Mouse (Mus musculus) left cerebral cortex, postnatal 14 days (tissue): Measurements from ENCODE around the gene Cbr2. TPM values are rescaled to one million over a fixed set of nuclear protein-coding genes. Genes with fewer than 3 reads are reported as not detected.
"Not testable (repeated sequence)": the region's sequence is repeated elsewhere in the genome, so short reads cannot be mapped to it uniquely, and the experiment has no call there.

Source experiments
- DNase-seq, 2 experiments: peaks; one replicate each; pipeline ENCODE4 v3.0.0; 2021 to 2022; ENCODE audit warnings: low spot score in 2 of 2, mixed read lengths in 1 of 2
- intact Hi-C: fragments of 180-260 bp; cut with DNase I; formaldehyde crosslinking; loops from one replicate; pipeline ENCODE4 v1.15.1; 2025
- total RNA-seq, 2 experiments: library from RNA; stranded (reverse); gene quantifications; 2 replicates each; pipeline ENCODE4 v1.2.3; 2021

The Cbr2 gene
- total RNA-seq, 2 experiments from 2014 or later: 1.5 to 3.0 TPM

DNA sequence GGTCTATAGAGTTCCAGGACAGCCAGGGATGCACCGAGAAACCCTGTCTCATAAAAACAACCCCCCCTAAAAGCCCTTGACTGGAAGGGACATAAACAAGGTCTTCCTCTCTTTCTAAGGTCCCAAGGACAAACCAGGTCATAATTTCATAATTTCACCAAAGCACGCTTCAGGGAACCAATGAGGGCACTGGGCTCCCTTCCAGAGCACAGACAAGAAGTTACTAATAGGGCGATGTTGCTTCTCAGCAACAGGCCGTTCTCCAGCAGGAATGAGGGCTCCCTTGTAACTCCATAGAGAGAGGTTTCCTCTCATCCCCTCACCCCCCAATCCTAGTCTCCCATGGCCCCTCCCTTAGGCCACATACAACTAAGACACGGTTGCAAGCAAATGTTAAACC is 9.1 kb upstream of the Cbr2 start:
- intact Hi-C loops: no loop called here
- DNase-seq: no peak

DNA sequence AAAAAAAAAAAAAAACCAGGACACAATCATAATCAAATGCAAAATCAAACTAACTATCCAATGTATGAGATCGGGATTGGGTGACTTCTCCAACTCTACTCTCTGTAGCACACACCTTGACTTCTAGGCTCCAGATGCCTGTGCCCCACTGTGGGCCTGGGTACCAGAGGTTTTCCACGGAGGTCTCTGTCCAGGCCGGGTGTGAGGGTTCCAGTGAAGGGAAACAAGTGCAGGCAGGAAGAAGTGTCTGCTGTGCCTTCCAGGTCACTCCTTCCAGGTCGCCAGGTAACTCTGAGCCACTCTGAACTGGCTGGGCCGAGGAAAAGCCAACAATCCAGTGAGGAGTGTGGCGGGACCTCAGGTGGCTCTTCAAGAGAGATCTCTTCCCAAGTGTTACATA is 4.5 kb upstream of the Cbr2 start:
- DNase-seq: no peak
- intact Hi-C loops: no loop called here

DNA sequence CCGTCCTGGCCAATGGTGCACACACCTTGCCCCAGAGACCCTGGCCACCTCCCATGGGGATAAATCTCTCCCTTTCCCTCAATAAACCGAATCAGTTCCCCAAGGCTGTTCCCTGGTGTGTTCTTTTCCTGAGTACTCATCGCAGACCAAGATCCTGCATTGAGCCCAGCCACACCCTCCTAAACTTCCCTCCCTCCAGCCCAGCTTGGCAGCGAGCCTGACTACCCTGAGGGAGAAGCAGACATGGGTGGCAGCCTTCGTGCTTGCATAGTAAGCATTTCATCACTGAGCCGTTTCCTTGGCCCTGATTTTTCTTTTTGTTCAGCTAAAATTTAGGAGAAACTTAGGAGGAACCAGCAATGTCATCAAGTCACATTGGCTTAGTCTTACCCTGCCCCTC is 1.6 kb upstream of the Cbr2 start:
- no peak for DNase-seq

DNA sequence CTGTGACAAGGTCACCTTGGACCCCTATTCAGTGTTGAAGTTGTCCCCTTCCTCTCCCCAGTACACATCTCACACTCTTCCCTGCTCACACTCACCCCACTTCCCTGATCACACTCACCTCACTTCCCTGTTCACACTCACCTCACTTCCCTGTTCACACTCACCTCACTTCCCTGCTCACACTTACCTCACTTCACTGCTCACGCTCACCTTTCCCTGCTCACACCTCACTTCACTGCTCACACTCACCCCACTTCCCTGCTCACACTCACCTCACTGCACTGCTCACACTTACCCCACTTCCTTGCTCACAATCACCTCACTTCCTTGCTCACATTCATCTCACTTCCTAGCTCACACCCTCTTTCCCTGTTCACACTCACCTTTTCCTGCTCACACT is 519 bp downstream of the Cbr2 start:
- DNase-seq: no peak
- intact Hi-C loops: no loop called here

More for the DNA sequence above, 1.6 kb upstream of the Cbr2 start:
- intact Hi-C loops: no loop called here

DNA sequence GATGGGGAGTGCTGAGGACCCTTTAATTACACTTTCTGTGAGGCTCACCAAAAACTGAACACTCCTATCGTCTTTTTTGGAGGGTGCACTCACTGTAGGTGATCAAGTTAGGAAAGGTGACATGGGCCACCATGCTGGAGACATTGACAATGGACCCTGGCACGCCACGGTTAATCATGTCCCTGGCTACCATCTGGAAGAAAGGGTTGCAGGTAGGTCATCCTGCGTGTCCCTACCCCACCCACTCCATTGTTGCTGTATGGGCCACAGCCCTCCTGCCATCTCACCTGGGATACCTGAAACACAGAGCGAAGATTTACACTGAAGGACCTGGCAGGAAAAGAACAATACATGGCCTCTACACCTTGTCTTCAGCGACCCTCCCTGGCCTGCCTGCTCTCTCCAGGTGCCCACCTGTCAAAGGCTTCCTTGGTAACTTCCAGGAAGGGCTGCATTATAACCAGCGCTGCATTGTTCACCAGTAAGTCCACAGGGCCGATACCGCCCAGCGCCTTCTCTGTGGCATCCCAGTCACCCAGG is 1.5 kb downstream of the Cbr2 start:
- DNase-seq: no peak
- intact Hi-C loops: no loop called here

DNA sequence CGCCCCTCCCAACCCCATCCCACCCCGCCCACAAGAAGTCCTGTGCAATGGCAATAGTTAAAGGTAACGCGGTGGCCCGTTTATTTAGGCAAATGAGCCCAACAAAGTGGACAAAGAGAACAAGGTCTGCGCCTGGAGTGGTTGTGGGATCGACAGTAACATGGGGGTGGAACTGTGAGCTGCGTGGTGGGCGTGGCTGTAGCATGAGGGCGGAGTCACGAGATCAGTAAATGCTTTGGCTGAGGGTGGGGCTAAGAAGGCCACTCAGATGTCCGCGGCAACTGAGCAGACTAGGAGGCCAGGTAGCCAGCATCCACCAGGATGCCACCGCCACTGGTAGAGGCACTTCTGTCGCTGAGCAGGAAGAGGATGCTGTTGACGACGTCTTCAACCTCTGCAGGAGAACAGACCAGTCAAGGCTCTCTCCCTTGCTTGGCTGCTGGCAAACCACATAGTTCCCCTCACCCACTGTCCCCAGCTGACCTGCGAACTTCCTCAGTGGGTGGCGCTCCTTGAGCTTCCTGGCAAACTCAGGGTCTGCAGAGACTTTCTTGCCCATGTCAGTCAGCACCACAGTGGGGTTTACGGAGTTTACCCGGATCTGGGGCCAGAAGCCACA is 2.4 kb downstream of the Cbr2 start:
- intact Hi-C loops, DNase-seq: not testable (repeated sequence)

DNA sequence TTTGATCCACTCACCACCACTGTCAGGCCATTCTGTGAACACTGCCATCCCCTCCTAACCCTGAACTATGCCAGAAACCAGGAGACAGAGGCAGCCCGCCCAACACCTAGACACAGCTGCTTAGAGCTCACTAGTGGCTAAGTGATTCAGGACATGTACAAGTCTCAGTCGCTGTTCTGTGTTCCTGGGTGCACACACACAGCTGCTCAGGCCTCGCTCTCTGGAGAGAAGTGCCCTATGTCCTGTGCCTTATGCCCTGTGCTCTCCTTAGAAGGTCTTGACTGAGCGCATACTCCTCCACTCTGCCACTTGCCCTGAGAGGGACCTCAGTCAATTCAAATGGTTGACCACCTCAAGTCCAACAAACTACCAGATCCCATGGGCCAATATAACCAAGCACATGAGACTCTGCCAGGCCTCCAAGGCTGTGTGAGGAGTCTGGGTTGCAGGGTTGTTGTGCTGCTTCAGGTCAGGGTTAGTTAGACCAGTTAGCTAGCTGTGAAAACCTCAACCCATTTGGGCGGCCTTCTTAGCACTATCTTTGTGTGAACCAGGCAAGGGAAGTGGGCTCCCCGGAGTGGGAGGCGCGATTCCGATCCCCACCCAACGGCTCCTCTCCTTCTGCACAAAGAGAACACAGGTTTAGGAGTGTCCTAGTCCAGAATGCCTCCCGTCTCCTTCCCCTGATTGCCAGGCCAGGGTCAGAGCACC is 3.2 kb downstream of the Cbr2 start:
- intact Hi-C loops: no loop called here
- no peak for DNase-seq

DNA sequence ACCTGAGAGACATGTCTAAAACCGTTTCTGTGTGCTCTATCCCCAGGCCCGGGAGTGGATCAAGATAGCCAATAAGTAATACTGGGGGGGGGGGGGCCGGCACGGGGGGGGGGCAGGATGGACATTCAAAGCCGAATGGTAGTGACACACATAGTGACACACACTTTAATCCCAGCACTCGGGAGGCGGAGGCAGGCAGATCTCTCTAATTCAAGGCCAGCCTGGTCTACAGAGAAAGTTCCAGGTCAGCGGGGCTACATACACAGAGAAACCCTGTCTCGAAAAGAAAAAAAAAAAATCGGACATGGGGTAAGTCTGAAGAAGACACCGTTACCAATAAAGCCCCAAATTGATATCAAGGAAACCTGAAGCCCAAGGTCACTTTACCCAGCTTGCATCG is 4.3 kb downstream of the Cbr2 start:
- no peak for DNase-seq
- intact Hi-C loops: no loop called here

DNA sequence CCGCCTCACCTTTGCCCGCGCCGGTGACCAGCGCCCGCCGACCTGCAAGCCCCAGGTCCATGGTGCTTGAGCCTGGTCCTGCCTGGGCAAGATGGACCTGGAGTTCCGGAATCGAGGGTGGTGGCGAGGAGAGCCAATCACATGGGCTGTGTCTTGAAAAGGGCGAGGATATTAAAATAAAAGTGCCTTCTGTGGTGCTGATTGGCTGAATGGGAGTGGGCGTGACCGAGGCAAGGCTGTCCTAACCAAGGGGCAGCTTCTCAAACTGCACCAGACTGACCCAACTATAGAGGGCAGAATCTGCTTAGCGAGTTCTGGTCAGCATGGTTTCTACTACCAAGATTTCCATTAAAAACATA is 4.8 kb downstream of the Cbr2 start, which contains the start of gene Dcxr:
Gene Dcxr (minus strand): TSS at position 113 of the 359 bp plus-strand sequence.
- peak; percentile 72 to 84 for DNase-seq
- intact Hi-C loops: no loop called here

DNA sequence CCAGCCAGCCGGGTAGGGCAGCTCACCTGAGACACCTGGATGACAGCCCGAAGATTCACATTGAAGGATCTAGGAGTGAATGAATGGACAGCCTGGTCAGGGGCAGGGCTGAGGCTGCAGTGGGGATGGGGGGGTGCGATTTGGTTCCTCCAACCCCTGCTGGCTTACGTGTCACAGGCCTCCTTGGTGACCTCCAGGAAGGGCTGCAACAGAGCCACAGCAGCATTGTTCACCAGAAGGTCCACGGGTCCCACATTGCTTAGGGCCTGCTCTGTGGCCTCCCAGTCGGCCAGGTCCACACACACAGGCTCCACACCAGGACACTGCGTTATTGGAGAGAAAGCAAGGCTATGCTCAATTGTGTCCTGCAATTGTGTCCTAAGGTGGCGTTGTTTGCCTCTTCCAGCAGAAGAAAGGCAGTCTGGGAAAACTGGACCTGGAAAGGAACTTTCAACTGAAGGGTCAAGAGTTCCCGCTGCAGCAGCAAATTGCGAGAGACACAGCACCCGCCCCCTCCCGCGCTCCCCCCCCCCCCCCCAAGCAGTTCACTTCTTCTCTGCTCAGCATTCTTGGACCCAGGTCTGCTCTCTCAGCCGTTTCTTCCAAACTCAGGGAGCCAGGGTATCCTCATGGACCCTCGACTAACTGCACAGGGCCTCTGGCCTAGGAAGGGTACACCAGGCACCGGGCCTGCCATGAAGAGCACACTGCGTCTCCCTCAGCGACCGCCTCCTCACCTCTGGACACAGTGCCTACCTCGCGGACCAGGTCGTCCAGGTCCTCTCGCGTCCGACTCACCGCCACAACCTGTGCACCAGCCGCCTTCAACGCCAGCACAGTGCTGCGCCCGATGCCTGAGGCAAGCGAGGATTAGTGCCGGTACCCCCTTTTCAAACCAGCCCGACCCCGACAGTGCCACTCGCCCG is 5.4 kb downstream of the Cbr2 start:
- DNase-seq: no peak
- intact Hi-C loops: no loop called here

DNA sequence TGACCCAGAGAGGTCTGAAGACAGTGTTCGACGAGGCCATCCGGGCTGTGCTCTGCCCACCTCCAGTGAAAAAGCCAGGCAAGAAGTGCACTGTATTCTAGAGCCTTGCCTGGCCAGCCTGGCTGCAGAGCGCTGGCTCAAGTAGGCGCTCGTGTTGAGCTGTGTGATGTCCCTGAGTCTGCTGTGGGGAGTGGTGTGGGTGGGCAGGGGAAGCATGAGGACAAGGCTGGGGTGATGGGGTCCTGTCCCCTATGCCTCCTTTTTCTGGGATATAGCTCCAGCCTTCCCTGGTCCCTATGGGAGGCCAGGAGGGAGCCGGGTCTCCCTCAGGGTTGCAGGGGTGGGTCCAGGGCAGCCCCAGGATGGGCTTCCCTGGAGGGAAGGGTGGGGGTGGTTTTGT is 8.4 kb downstream of the Cbr2 start:
- no peak for DNase-seq

DNA sequence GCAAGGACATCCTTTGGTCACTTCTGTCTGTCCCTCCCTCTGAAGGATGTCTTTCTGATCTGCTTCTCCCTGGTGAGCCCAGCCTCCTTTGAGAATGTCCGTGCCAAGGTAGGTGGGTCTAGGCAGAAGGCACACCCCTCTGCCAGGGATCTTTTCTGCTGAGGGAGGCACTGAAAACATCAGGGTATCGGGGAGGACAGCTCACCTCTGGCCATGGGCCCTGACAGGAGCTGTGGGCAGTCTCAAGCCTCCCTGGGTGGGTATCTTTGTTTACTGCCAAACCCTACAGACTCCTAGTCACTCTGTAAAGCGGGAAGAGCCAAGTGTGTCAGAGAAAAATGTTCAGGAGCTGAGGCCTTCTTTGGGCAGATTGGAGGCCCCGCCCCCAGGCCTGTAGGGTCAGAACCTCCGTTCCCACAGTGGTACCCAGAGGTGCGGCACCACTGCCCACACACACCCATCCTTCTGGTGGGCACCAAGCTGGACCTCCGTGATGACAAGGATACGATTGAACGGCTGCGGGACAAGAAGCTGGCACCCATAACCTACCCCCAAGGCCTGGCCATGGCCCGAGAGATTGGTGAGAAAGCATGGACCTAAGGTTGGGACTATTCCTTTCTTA is 9.0 kb downstream of the Cbr2 start:
- DNase-seq: no peak

More for the DNA sequence above, 8.4 kb downstream of the Cbr2 start:
- intact Hi-C loops: no loop called here

DNA sequence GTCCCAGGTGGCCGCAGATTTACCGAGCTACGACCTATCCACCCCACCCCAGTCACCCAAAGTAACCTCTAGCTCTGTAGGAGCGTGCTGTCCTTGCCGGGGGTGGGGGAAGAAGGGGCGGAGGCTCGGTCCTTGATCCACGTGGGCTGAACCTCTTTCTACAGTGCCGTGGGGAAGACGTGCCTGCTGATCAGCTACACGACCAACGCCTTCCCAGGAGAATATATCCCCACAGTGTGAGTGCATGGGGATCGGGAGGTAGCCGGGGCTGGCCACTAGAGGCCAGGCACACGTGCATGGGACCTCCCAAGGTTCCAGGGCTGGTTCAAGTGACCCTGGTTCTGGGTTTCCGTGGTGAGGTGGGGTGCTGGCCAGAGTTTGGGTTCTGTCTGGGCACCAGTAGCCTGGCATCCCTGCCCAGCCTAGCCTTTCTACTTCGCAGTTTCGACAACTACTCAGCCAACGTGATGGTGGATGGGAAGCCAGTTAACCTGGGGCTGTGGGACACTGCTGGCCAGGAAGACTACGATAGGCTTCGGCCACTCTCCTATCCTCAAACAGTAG is 9.8 kb downstream of the Cbr2 start:
- DNase-seq: no peak
- intact Hi-C loops: no loop called here

More for the DNA sequence above, 9.0 kb downstream of the Cbr2 start:
- intact Hi-C loops: no loop called here

DNA sequence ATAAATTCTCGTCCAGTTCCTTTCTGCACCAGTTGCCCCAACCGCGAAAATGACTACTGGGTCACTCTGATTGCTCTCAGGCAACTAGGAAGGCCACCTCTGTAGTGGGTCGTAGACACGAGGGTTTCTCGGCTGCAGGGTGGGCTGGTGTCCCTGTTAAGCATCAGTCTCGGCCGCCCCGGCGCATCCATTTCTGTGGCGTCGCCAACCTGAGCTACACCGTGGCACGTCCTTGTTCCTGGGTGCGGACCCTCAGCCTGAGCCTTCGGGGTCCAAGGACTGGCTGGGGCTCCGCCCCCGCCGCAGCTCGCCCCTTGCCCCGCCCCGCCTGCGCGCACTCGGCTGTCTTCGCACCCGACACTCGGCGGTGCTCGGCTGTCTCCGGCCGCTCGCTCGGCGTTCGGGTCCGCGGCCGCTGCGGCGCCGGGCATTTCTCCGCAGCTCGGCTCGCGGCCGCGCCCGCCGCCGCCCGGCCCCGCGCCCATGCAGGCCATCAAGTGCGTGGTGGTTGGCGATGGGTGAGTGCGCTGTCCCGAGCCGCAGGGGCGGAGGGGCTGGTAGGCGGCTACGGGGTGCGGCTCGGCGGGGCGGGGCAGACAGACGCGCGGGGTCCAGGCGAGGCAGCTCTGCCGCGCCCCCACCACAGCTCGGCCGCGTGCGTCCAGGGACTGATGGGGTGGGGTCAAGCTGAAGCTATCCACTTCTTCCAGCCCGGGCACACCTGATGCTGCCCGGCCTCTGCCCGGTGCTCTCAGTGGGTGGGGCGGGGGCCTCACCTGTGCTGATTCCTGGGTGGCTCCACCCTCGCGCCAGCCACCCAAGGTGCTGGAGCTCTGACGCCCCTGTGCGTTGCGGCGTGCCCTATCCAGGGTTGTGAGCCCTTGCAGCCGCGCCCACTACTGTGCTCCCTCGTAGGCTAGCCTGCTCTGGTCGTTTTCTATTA is 10.5 kb downstream of the Cbr2 start, which contains the start of gene Rac3:
Gene Rac3 (plus strand): TSS at position 347 of the 943 bp plus-strand sequence.
- intact Hi-C loops: no loop called here
- DNase-seq: peak; percentile 53 to 70

DNA sequence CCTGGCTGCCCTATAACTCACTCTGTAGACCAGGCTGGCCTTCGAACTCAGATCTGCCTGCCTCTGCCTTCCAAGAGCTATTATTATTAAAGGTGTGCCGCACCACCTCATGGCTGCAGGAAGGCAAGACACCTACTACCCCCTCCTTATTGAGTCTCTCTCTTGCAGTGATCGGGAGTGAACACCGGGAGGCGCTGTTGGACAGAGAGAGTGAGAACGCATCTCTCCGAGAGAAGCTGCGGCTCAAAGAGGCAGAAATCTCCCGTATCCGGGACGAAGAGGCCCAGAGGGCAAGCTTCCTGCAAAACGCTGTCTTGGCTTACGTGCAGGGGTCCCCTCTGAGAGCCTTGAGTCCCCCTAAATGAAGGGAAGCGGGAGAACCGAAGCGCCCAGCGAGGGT is 11.5 kb downstream of the Cbr2 start:
- peak; percentile 84 to 90 for DNase-seq
- intact Hi-C loops: loop anchor here (1.0 kb wide), 2 partner anchors 56 to 80 kb away; no protein-coding TSS in a partner anchor

DNA sequence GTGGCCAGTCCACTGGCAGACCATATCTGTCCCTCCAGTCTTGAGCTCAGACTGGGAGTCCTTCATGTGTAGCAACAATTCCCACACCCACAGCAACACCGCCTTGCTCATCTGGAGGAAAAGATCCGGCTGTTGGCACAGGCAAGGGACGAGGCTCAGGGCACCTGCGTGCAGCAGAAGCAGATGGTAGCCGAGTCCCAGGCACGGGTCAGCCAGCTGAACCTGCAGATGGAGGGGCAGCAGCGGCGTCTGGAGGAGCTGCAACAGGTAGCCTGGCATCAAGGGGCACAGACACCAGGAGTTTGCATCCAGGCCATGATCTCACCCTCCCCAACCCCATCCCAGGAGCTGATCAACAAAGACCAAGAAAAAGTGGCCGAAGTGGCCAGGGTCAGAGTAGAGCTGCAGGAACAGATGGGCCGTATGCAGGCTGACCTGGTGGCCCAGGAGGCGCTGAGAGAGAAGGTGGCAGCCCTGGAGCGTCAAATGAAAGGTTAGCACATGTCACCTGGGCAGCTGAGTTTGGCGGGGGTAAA is 12.0 kb downstream of the Cbr2 start:
- DNase-seq: no peak
- intact Hi-C loops: loop anchor here (1.0 kb wide), 2 partner anchors 56 to 80 kb away; no protein-coding TSS in a partner anchor

DNA sequence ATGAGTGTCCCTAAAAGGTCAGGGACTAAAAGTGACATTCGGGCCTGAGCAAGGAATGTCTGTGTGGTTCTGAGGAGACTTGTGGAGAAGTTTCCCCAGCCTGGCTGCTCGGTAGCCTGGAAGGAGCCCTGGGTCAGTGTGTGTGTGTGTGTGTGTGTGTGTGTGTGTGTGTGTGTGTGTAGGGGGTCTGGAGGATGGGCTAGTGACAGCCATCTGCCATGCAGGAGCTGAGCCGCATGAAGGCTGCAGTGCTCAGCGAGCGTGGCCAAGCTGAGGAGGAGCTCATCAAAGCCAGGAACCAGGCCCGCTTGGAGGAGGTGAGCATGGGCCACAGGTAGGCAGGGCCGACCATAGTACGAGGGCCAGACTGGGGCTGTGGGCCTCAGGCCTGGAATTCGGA is 12.7 kb downstream of the Cbr2 start:
- DNase-seq: no peak
- intact Hi-C loops: no loop called here

DNA sequence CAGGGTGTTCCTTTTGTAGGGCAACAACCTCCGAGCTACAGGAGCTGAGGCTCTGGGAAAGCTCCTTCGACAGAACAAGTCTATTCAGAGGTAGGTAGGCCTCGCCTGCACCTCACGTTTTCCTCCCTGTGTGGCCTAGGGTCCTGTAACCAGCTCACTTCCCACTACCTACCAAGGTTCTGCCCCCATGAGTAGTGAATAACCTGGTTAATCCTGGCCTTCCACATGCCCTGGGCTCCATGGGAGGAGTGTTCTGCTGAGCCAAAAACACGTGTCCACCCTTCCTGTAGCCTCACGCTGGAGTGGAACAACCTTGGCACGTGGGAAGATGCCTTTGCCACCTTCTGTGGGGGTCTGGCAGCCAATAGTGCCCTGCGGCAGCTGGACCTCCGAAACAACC is 16.8 kb downstream of the Cbr2 start:
- intact Hi-C loops: no loop called here
- no peak for DNase-seq
